Mouse (Mus musculus) heart, postnatal 0 days (tissue): ENCODE results near the gene Vmn1r40. TPM values are rescaled to one million over a fixed set of nuclear protein-coding genes. Genes with fewer than 3 reads are reported as not detected.

Experiments
- ATAC-seq: fragments of 200-750 bp; cut with Nextera tagmentation; 2 replicates; pipeline ENCODE4 v1.8.0; 2017; ENCODE audit warnings: low read depth, moderate number of reproducible peaks, moderate library complexity; ENCODE audit not compliant: insufficient read depth
- DNase-seq: peaks from one replicate; pipeline ENCODE4 v3.0.0-alpha.2; 2016; ENCODE audit warnings: low spot score
- H3K27ac ChIP-seq: fragments of 300-500 bp; sonication (generic); 2 replicates; pipeline ENCODE4 v1.5.1; 2014; ENCODE audit warnings: low read depth, mild to moderate bottlenecking
- H3K27me3 ChIP-seq: fragments of 300-500 bp; sonication (generic); 2 replicates; pipeline ENCODE4 v1.6.1; 2014; ENCODE audit warnings: low read length, mixed read lengths; ENCODE audit not compliant: control insufficient read depth, insufficient read depth
- H3K36me3 ChIP-seq: fragments of 300-500 bp; sonication (generic); replicated peaks from 2 replicates; pipeline ENCODE4 v1.6.1; 2014; ENCODE audit warnings: low read length, mixed read lengths; ENCODE audit not compliant: control insufficient read depth, insufficient read depth
- H3K4me1 ChIP-seq: fragments of 300-500 bp; sonication (generic); 2 replicates; pipeline ENCODE4 v1.6.1; 2014; ENCODE audit warnings: antibody characterized with exemption; ENCODE audit not compliant: control insufficient read depth, insufficient read depth
- H3K4me2 ChIP-seq: fragments of 300-500 bp; sonication (generic); 2 replicates; pipeline ENCODE4 v1.6.1; 2014; ENCODE audit warnings: low read depth, mild to moderate bottlenecking, low read length, moderate library complexity
- H3K4me3 ChIP-seq: fragments of 300-500 bp; sonication (generic); 2 replicates; pipeline ENCODE4 v1.5.1; 2014; ENCODE audit warnings: low read depth, low read length
- H3K9ac ChIP-seq: fragments of 300-500 bp; sonication (generic); replicated peaks from 2 replicates; pipeline ENCODE4 v1.6.1; 2014; ENCODE audit warnings: low read depth, low read length, mixed read lengths
- H3K9me3 ChIP-seq: fragments of 300-500 bp; sonication (generic); replicated peaks from 2 replicates; pipeline ENCODE4 v1.6.1; 2016; ENCODE audit warnings: low read length; ENCODE audit not compliant: control insufficient read depth
- CTCF ChIP-seq: IDR thresholded peaks from 2 replicates; pipeline ENCODE4 v1.5.1; 2016; ENCODE audit warnings: antibody characterized with exemption, control low read depth, low read depth
- EP300 ChIP-seq: IDR thresholded peaks from 2 replicates; pipeline ENCODE4 v1.6.1; 2016; ENCODE audit warnings: antibody characterized with exemption, low read depth
- WGBS: fragments of 180-500 bp; shearing (Covaris S2); extraction: QIAGEN DNeasy Blood & Tissue Kit; methylation state at CpG from one replicate; pipeline ENCODE4 v1.1.7; 2014; 5-methylcytosine and 5-hydroxymethylcytosine counted together
- polyA plus RNA-seq: library from polyadenylated mRNA; unstranded; fragments of >200 nt; fragmentation: Nextera tagmentation; extraction: Ambion mirVana; gene quantifications from 2 replicates; pipeline ENCODE4 v1.2.1, GENCODE M21; 2015
- total RNA-seq: library from RNA; depleted of rRNA; stranded (reverse); fragments of >200 nt; gene quantifications from 2 replicates; pipeline ENCODE4 v1.2.3, GENCODE M21; 2014; ENCODE audit warnings: low replicate concordance; rRNA removed

The Vmn1r40 gene
- total and polyA plus RNA-seq, 2 experiments from 2014 or later: not detected

- Histone ChIP-seq H3K27ac (no peak overlapping the region), H3K9me3 (no peaks in the 10 kb centered on the region), H3K4me1 (no peaks in the 10 kb centered on the region), H3K4me3 (no peak overlapping the region), H3K27me3 (no peaks in the 10 kb centered on the region), H3K9ac (no peak overlapping the region), H3K36me3 (no peaks in the 10 kb centered on the region), H3K4me2 (no peak overlapping the region)
- WGBS: 59% methylated on average over 1 of the region's 1 CpGs
- DNase-seq: no peak
- TF ChIP-seq EP300 (no peak), CTCF (no peak)
- ATAC-seq: no peak
Measured at GRCm38 (mm10) chr6:89687100-89687499, 20.2 kb upstream of the Vmn1r40 start.

- 58% methylated on average over 2 of the region's 2 CpGs for WGBS
- H3K4me2 ChIP-seq: no peak overlapping the region
- no peaks in the 10 kb centered on the region for H3K4me1 ChIP-seq
- H3K9me3 ChIP-seq: no peaks in the 10 kb centered on the region; the same call in 1 of the 2 replicates
- no peak for ATAC-seq
- H3K4me3 ChIP-seq: no peak overlapping the region
- DNase-seq: no peak
- TF ChIP-seq EP300 (no peak), CTCF (no peak)
- no peaks in the 10 kb centered on the region for H3K36me3 ChIP-seq
- no peak overlapping the region for H3K27ac ChIP-seq
- no peaks in the 10 kb centered on the region for H3K27me3 ChIP-seq
- no peak overlapping the region for H3K9ac ChIP-seq
Measured at GRCm38 (mm10) chr6:89706624-89707023, 716 bp upstream of the Vmn1r40 start.

GRCm38 (mm10) chr6:89718051-89718450 is 10.7 kb downstream of the Vmn1r40 start:
- DNase-seq: no peak
- ATAC-seq: no peak
- no peaks in the 10 kb centered on the region for H3K36me3 ChIP-seq

GRCm38 (mm10) chr6:89740466-89740865 is 33.1 kb downstream of the Vmn1r40 start, which contains the start of gene Vmn1r41:
Vmn1r41 (plus strand) TSS chr6:89740766.
- Histone ChIP-seq H3K36me3 (no peaks in the 10 kb centered on the region), H3K9me3 (no peaks in the 10 kb centered on the region), H3K27me3 (no peaks in the 10 kb centered on the region), H3K4me3 (no peak within 1 kb of the TSS), H3K4me1 (no peaks in the 10 kb centered on the region), H3K27ac (no peak within 1 kb of the TSS), H3K4me2 (no peak within 1 kb of the TSS), H3K9ac (no peak within 1 kb of the TSS)
- DNase-seq: no peak
- ATAC-seq: no peak
- TF ChIP-seq EP300 (no peak), CTCF (no peak)

More at GRCm38 (mm10) chr6:89718051-89718450, 10.7 kb downstream of the Vmn1r40 start:
- no peaks in the 10 kb centered on the region for H3K27me3 ChIP-seq
- H3K4me1 ChIP-seq: no peaks in the 10 kb centered on the region
- no peak overlapping the region for H3K27ac ChIP-seq
- no peak overlapping the region for H3K9ac ChIP-seq
- H3K9me3 ChIP-seq: peaks cover 9% of the 10 kb centered on the region
- no peak overlapping the region for H3K4me3 ChIP-seq
- no peak overlapping the region for H3K4me2 ChIP-seq
- TF ChIP-seq CTCF (no peak), EP300 (no peak)

GRCm38 (mm10) chr6:89742811-89743210 is 35.5 kb downstream of the Vmn1r40 start:
- TF ChIP-seq CTCF (no peak), EP300 (no peak)
- DNase-seq (no peak), ATAC-seq (no peak)
- no peak overlapping the region for H3K9ac ChIP-seq
- no peak overlapping the region for H3K27ac ChIP-seq
- no peak overlapping the region for H3K4me3 ChIP-seq
- H3K4me2 ChIP-seq: no peak overlapping the region
- H3K36me3 ChIP-seq: no peaks in the 10 kb centered on the region
- no peaks in the 10 kb centered on the region for H3K9me3 ChIP-seq
- H3K27me3 ChIP-seq: no peaks in the 10 kb centered on the region
- H3K4me1 ChIP-seq: no peaks in the 10 kb centered on the region

Other genes with a start within 250 kb of the Vmn1r40 start
- 19.9 and 21.8 TPM in 2 replicates for gene Chchd6, start 111.9 kb upstream of the Vmn1r40 start, total RNA-seq
- gene Chchd6, start 111.9 kb upstream of the Vmn1r40 start, polyA plus RNA-seq: 37.5 and 37.8 TPM in 2 replicates
- 16.8 and 20.1 TPM in 2 replicates for gene Txnrd3, start 63.6 kb upstream of the Vmn1r40 start, total RNA-seq
- gene Txnrd3, start 63.6 kb upstream of the Vmn1r40 start, polyA plus RNA-seq: 23.3 and 28.2 TPM in 2 replicates
- not detected in 2 replicates for gene Vmn1r41, start 33.2 kb downstream of the Vmn1r40 start, total RNA-seq
- gene Vmn1r41, start 33.2 kb downstream of the Vmn1r40 start, polyA plus RNA-seq: not detected in 2 replicates
- gene Vmn1r42, start 168.9 kb downstream of the Vmn1r40 start, total RNA-seq: not detected in 2 replicates
- gene Vmn1r42, start 168.9 kb downstream of the Vmn1r40 start, polyA plus RNA-seq: not detected in 2 replicates
- gene Vmn1r43, start 168.9 kb downstream of the Vmn1r40 start, total RNA-seq: not detected in 2 replicates
- not detected in 2 replicates for gene Vmn1r43, start 168.9 kb downstream of the Vmn1r40 start, polyA plus RNA-seq
- not detected in 2 replicates for gene Vmn1r44, start 176.1 kb downstream of the Vmn1r40 start, total RNA-seq
- gene Vmn1r44, start 176.1 kb downstream of the Vmn1r40 start, polyA plus RNA-seq: not detected in 2 replicates
- gene Vmn1r45, start 233.1 kb downstream of the Vmn1r40 start, total RNA-seq: not detected in 2 replicates
- not detected in 2 replicates for gene Vmn1r45, start 233.1 kb downstream of the Vmn1r40 start, polyA plus RNA-seq